Mouse (Mus musculus) bone marrow, adult 2 months (tissue): ENCODE data around the gene Grb14. TPM values are rescaled to one million over a fixed set of nuclear protein-coding genes. Genes with fewer than 3 reads are reported as not detected.

ENCODE experiments used
- H3K27ac ChIP-seq: fragments of 200-500 bp; 2 replicates; pipeline ENCODE4 v1.5.1; 2012; ENCODE audit warnings: low read depth, mild to moderate bottlenecking, control low read depth, inconsistent platforms, low read length; ENCODE audit not compliant: control insufficient read depth, poor library complexity, insufficient read depth
- H3K4me1 ChIP-seq: fragments of 200-500 bp; 2 replicates; pipeline ENCODE4 v1.6.1; 2011; ENCODE audit warnings: low read length; ENCODE audit not compliant: control insufficient read depth, insufficient read depth
- H3K4me3 ChIP-seq: fragments of 200-500 bp; replicated peaks from 2 replicates; pipeline ENCODE3; 2011; ENCODE audit warnings: mild to moderate bottlenecking, low read depth, low read length, control low read depth; ENCODE audit not compliant: control insufficient read depth
- CTCF ChIP-seq: fragments of 200-500 bp; IDR thresholded peaks from 2 replicates; pipeline ENCODE4 v1.5.1; 2011; ENCODE audit warnings: low read length, control low read depth; ENCODE audit not compliant: control insufficient read depth, insufficient read depth
- POLR2A ChIP-seq: fragments of 200-500 bp; IDR thresholded peaks from 2 replicates; pipeline ENCODE4 v1.6.1; 2011; ENCODE audit warnings: low read depth, mild to moderate bottlenecking, control low read depth, low read length, borderline replicate concordance; ENCODE audit not compliant: control insufficient read depth
- WGBS: fragments of 180-500 bp; shearing (Covaris S2); methylation state at CpG from one replicate; pipeline ENCODE4 v1.1.7; 2018; 5-methylcytosine and 5-hydroxymethylcytosine counted together
- polyA plus RNA-seq: library from polyadenylated mRNA; stranded (reverse); fragments of >200 nt; gene quantifications from 2 replicates; pipeline ENCODE4 v1.2.4, GENCODE M21; 2011; ENCODE audit warnings: low replicate concordance; ENCODE audit not compliant: missing spikeins, insufficient read depth, insufficient read length

Grb14 gene
- polyA plus RNA-seq, 1 experiment: not detected

- Histone ChIP-seq H3K4me3 (no peak overlapping the region), H3K4me1 (no peaks in the 10 kb centered on the region), H3K27ac (no peak overlapping the region)
- TF ChIP-seq POLR2A (no peak), CTCF (no peak)
- WGBS: 80% methylated on average over 3 of the region's 3 CpGs
Measured at GRCm38 (mm10) chr2:65002631-65003030, 22.2 kb downstream of the Grb14 start.

- no peak for TF ChIP-seq POLR2A
- no peak for TF ChIP-seq CTCF
Measured at GRCm38 (mm10) chr2:64995048-64995447, 29.7 kb downstream of the Grb14 start.

GRCm38 (mm10) chr2:64989426-64990187 is 35.2 kb downstream of the Grb14 start:
- WGBS: 83% methylated on average over 2 of the region's 2 CpGs
- Histone ChIP-seq H3K4me1 (no peaks in the 10 kb centered on the region), H3K27ac (no peak overlapping the region), H3K4me3 (no peak overlapping the region)
- TF ChIP-seq CTCF (no peak), POLR2A (no peak)

More at GRCm38 (mm10) chr2:64995048-64995447, 29.7 kb downstream of the Grb14 start:
- Histone ChIP-seq H3K4me3 (no peak overlapping the region), H3K4me1 (no peaks in the 10 kb centered on the region), H3K27ac (no peak overlapping the region)
- WGBS: 70% methylated on average over 2 of the region's 2 CpGs

- no peaks in the 10 kb centered on the region for H3K4me1 ChIP-seq
- 82% methylated on average over 3 of the region's 3 CpGs for WGBS
- no peak overlapping the region for H3K27ac ChIP-seq
- TF ChIP-seq POLR2A (no peak), CTCF (no peak)
- H3K4me3 ChIP-seq: no peak overlapping the region
Measured at GRCm38 (mm10) chr2:64987782-64988181, 37.0 kb downstream of the Grb14 start.

- TF ChIP-seq POLR2A (no peak), CTCF (no peak)
- no peaks in the 10 kb centered on the region for H3K4me1 ChIP-seq
- 85% methylated on average over 5 of the region's 5 CpGs for WGBS
- H3K4me3 ChIP-seq: no peak overlapping the region
- no peak overlapping the region for H3K27ac ChIP-seq
Measured at GRCm38 (mm10) chr2:64975546-64975945, 49.2 kb downstream of the Grb14 start.

- 73% methylated on average over 2 of the region's 2 CpGs for WGBS
- Histone ChIP-seq H3K4me3 (no peak overlapping the region), H3K27ac (no peak overlapping the region), H3K4me1 (no peaks in the 10 kb centered on the region)
- no peak for TF ChIP-seq POLR2A
- no peak for TF ChIP-seq CTCF
Measured at GRCm38 (mm10) chr2:64974549-64974948, 50.2 kb downstream of the Grb14 start.

- H3K4me1 ChIP-seq: no peaks in the 10 kb centered on the region
- TF ChIP-seq POLR2A: no peak
- no peak for TF ChIP-seq CTCF
- WGBS: 81% methylated on average over 10 of the region's 10 CpGs
- H3K4me3 ChIP-seq: no peak overlapping the region
- no peak overlapping the region for H3K27ac ChIP-seq
Measured at GRCm38 (mm10) chr2:64973819-64974441, 50.9 kb downstream of the Grb14 start.

- Histone ChIP-seq H3K27ac (no peak overlapping the region), H3K4me3 (no peak overlapping the region), H3K4me1 (no peaks in the 10 kb centered on the region)
- WGBS: 86% methylated on average over 1 of the region's 1 CpGs
- TF ChIP-seq CTCF (no peak), POLR2A (no peak)
Measured at GRCm38 (mm10) chr2:64973125-64973524, 51.7 kb downstream of the Grb14 start.
